Mouse (Mus musculus): Measurements from ENCODE around the gene Slc9a3r2.

Gene Slc9a3r2

DNA sequence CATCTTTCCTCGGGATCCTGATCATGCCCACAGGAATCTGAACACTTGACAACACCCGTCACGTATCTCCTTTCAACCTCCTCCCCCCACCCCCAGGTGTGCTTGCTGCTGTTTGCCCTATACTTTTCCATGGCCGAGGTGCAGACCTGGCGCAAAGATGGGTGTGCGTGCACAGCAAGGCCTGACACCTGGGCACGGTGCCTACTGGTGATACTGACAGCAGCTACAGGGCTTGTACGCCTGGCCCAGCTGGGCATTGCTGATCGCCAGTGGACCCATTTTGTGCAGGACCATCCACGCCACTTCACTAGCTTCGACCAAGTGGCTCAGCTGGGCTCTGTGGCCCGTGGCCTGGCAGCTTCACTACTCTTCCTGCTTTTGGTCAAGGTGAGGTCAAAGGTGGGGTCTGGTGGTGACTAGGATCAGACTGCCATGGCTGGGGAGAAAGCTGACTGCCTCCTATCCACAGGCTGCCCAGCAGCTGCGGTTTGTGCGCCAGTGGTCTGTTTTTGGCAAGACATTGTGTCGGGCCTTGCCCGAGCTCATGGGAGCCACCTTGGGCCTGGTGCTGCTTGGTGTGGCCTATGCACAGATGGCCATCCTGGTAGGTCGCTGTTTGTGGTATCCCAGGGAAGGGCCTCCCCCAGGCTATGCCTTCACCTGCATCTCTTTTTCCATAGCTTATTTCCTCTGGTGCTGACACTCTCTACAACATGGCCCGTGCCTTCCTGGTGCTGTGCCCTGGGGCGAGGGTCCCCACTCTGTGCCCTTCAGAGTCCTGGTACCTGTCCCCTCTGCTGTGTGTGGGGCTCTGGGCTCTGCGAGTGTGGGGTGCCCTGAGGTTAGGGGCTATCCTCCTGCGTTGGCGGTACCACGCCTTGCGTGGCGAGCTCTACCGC, 55.9 kb downstream of the Slc9a3r2 start:
- DNase-seq (ENCODE audit: low spot score): no peak

- no peak for DNase-seq (ENCODE audit: low spot score)
Observed at GRCm38 (mm10) chr17:24593248-24593647, 56.9 kb downstream of the Slc9a3r2 start.

DNA sequence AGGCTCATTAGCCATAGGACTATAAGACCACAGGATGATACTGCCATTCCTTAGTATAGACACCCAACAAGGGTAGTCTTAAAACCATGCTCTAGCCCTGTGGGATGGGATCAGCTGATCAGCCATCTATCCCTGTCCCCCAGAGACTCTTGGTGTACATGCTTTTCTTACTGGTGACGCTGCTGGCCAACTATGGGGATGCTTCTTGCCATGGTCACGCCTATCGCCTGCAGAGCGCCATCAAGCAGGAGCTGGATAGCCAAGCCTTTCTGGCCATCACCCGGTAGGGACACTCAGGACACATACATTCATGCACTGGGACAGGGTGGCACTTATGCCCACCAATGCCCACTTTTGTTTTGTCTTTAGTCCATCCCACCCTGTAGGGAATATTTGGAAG, 58.4 kb downstream of the Slc9a3r2 start:
- DNase-seq (ENCODE audit: low spot score): no peak

GRCm38 (mm10) chr17:24590943-24591342, 59.2 kb downstream of the Slc9a3r2 start:
- no peak for DNase-seq (ENCODE audit: low spot score)
